Mouse (Mus musculus): Measurements from ENCODE around the gene Btbd11.

DNA sequence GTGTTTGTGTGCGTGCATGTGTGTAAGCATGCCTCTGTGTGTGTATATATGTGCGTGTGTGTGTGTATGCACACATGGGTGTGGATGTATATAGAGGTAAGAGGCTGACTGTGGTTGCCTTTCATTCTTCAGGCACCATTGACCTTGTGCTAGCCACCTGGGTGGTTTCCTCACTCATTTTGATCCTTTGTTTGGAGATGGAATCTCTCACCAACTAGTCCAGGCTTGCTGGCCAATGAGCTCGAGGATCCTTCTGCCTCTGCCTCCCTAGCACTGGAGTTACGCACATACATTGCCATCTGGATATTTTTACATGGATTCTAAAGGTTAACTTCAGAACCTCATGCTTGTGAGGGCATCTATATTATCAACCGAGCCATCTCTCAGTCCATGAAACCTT lies 184.8 kb downstream of the Btbd11 start:
- TF ChIP-seq POLR2A (IDR thresholded peaks at IDR 0.05; ENCODE audit: extremely low read depth, insufficient read depth, low read length) (no peak), CTCF (IDR thresholded peaks at IDR 0.05; ENCODE audit: extremely low read depth, insufficient read depth, low read length) (no peak)

Measured in cortical plate, adult 2 months (tissue).